Mouse (Mus musculus): Measurements from ENCODE around the gene Dpyd.

- no peak for TF ChIP-seq CTCF (IDR thresholded peaks at IDR 0.05; ENCODE audit: low read depth)
- no peak for TF ChIP-seq EP300 (IDR thresholded peaks at IDR 0.05; ENCODE audit: low read depth)
These were observed 191.7 kb downstream of the Dpyd start for GRCm38 (mm10) chr3:118753623-118754022.
